Mouse (Mus musculus) CH12.LX (cell line): ENCODE results near the gene Magi2. TPM values are rescaled to one million over a fixed set of nuclear protein-coding genes. Genes with fewer than 3 reads are reported as not detected.

Experiments used
- DNase-seq: peaks from one replicate; pipeline ENCODE4 v3.0.0-alpha.2; 2013; ENCODE audit errors: extremely low read depth
- H3K27ac ChIP-seq: 2 replicates; pipeline ENCODE4 v1.5.1; 2012; ENCODE audit warnings: low read depth, mild to moderate bottlenecking, control low read depth, moderate library complexity; ENCODE audit not compliant: insufficient read depth
- H3K27me3 ChIP-seq: replicated peaks from 2 replicates; pipeline ENCODE3; 2012; ENCODE audit warnings: inconsistent platforms
- H3K36me3 ChIP-seq, 2 experiments: replicated peaks in 1 of 2; 2 replicates each; pipeline versions ENCODE3 to v1.6.1; 2012; ENCODE audit warnings: inconsistent platforms in 1 of 2, low read length in 1 of 2, mild to moderate bottlenecking in 1 of 2, mixed read lengths in 1 of 2, moderate library complexity in 1 of 2; ENCODE audit not compliant: control insufficient read depth in 1 of 2, insufficient read depth in 1 of 2
- H3K4me1 ChIP-seq, 2 experiments: 2 replicates each; pipeline ENCODE4 v1.6.1; 2012; ENCODE audit warnings: inconsistent platforms in 1 of 2, moderate library complexity in 1 of 2; ENCODE audit not compliant: insufficient read depth in 2 of 2, control insufficient read depth in 1 of 2
- H3K4me2 ChIP-seq: 2 replicates; pipeline ENCODE4 v1.6.1; 2012; ENCODE audit warnings: low read depth, mild to moderate bottlenecking, control low read depth; ENCODE audit not compliant: poor library complexity, insufficient read depth, severe bottlenecking
- H3K4me3 ChIP-seq, 3 experiments: fragments of 150-350 bp in 1 of 3; sonication (generic) in 1 of 3; replicated peaks in 1 of 3; 2 replicates each; pipeline versions ENCODE3 to v1.5.1; 2011 to 2012; ENCODE audit warnings: low read depth in 2 of 3, low read length in 2 of 3, mild to moderate bottlenecking in 2 of 3, moderate library complexity in 2 of 3, control low read depth in 1 of 3, improper control_type of control experiment in 1 of 3, inconsistent platforms in 1 of 3, mixed read lengths in 1 of 3; ENCODE audit not compliant: poor library complexity in 1 of 3
- H3K79me2 ChIP-seq: replicated peaks from 2 replicates; pipeline ENCODE4 v1.6.1; 2012; ENCODE audit warnings: mild to moderate bottlenecking, moderate library complexity; ENCODE audit not compliant: control insufficient read depth, poor library complexity, insufficient read depth, severe bottlenecking; ENCODE audit errors: extremely low read depth
- H3K9ac ChIP-seq: 2 replicates; pipeline ENCODE4 v1.6.1; 2012; ENCODE audit warnings: low read depth, mild to moderate bottlenecking, control low read depth, moderate library complexity; ENCODE audit not compliant: insufficient read depth
- H3K9me3 ChIP-seq: replicated peaks from 2 replicates; pipeline ENCODE3; 2012; ENCODE audit warnings: low read length, inconsistent platforms, mixed read lengths
- BHLHE40 ChIP-seq: IDR thresholded peaks from 2 replicates; pipeline ENCODE4 v1.6.1; 2011; ENCODE audit warnings: mild to moderate bottlenecking, low read depth, low read length, improper control_type of control experiment
- CHD1 ChIP-seq: IDR thresholded peaks from 2 replicates; pipeline ENCODE4 v1.6.1; 2012; ENCODE audit warnings: low read depth, low read length, improper control_type of control experiment, inconsistent platforms
- ELF1 ChIP-seq: IDR thresholded peaks from 2 replicates; pipeline ENCODE4 v1.6.1; 2014; ENCODE audit warnings: low read depth, mild to moderate bottlenecking, inconsistent platforms, low read length, improper control_type of control experiment
- EP300 ChIP-seq: IDR thresholded peaks from 2 replicates; pipeline ENCODE4 v1.6.1; 2011; ENCODE audit warnings: low read length, improper control_type of control experiment
- GABPA ChIP-seq: IDR thresholded peaks from 2 replicates; pipeline ENCODE4 v1.6.1; 2012; ENCODE audit warnings: low read depth, low read length, improper control_type of control experiment, inconsistent platforms; ENCODE audit not compliant: insufficient replicate concordance
- MAFK ChIP-seq: IDR thresholded peaks from 2 replicates; pipeline ENCODE4 v1.6.1; 2011; ENCODE audit warnings: low read length, improper control_type of control experiment; ENCODE audit not compliant: insufficient replicate concordance
- MAX ChIP-seq: IDR thresholded peaks from 2 replicates; pipeline ENCODE4 v1.6.1; 2011; ENCODE audit warnings: low read length, improper control_type of control experiment
- MAZ ChIP-seq: IDR thresholded peaks from 2 replicates; pipeline ENCODE4 v1.6.1; 2012; ENCODE audit warnings: low read depth, mild to moderate bottlenecking, inconsistent platforms, low read length, improper control_type of control experiment, moderate library complexity
- MXI1 ChIP-seq: IDR thresholded peaks from 2 replicates; pipeline ENCODE4 v1.6.1; 2011; ENCODE audit warnings: mild to moderate bottlenecking, low read depth, low read length, improper control_type of control experiment
- NELFE ChIP-seq: IDR thresholded peaks from 2 replicates; pipeline ENCODE4 v1.6.1; 2011; ENCODE audit warnings: low read depth, low read length, improper control_type of control experiment
- POLR2A ChIP-seq: IDR thresholded peaks from 2 replicates; pipeline ENCODE4 v1.6.1; 2011; ENCODE audit warnings: low read depth, mild to moderate bottlenecking, improper control_type of control experiment, low read length
- POLR2AphosphoS2 ChIP-seq: IDR thresholded peaks from 2 replicates; pipeline ENCODE4 v1.6.1; 2011; ENCODE audit warnings: low read depth, low read length, improper control_type of control experiment
- RAD21 ChIP-seq: IDR thresholded peaks from 2 replicates; pipeline ENCODE4 v1.6.1; 2011; ENCODE audit warnings: low read depth, mild to moderate bottlenecking, low read length, improper control_type of control experiment, moderate library complexity
- RCOR1 ChIP-seq: conservative IDR thresholded peaks from 2 replicates; pipeline ENCODE4 v1.6.1; 2012; ENCODE audit warnings: low read depth, mild to moderate bottlenecking, inconsistent platforms, low read length, improper control_type of control experiment
- TCF12 ChIP-seq: IDR thresholded peaks from 2 replicates; pipeline ENCODE4 v1.6.1; 2014; ENCODE audit warnings: low read depth, mild to moderate bottlenecking, inconsistent platforms, low read length, improper control_type of control experiment
- UBTF ChIP-seq: IDR thresholded peaks from 2 replicates; pipeline ENCODE4 v1.6.1; 2012; ENCODE audit warnings: low read depth, mild to moderate bottlenecking, inconsistent platforms, low read length, improper control_type of control experiment, moderate library complexity
- ZC3H11A ChIP-seq: IDR thresholded peaks from 2 replicates; pipeline ENCODE4 v1.6.1; 2012; ENCODE audit warnings: low read depth, mild to moderate bottlenecking, inconsistent platforms, low read length, improper control_type of control experiment
- ZKSCAN1 ChIP-seq: IDR thresholded peaks from 2 replicates; pipeline ENCODE4 v1.6.1; 2012; ENCODE audit warnings: low read depth, inconsistent platforms, low read length, improper control_type of control experiment, borderline replicate concordance
- dilution Hi-C: fragments of 300-500 bp; cut with MboI; formaldehyde crosslinking; loops from 2 replicates; pipeline ENCODE4 v1.14.3; 2020; ENCODE audit warnings: low sequenced_read_pairs; ENCODE audit not compliant: extremely low pct_unique_long_range_greater_than_20kb, extremely low pct_ligation_motif_present
- in situ Hi-C: fragments of 300-500 bp; cut with MboI; formaldehyde crosslinking; loops from 3 replicates; pipeline ENCODE4 v1.14.3; 2019; ENCODE audit warnings: low sequenced_read_pairs, low pct_ligation_motif_present, low pct_unique_long_range_greater_than_20kb, mixed read lengths
- polyA plus RNA-seq: library from polyadenylated mRNA; unstranded; fragments of >175 nt; gene quantifications from 2 replicates; pipeline ENCODE4 v1.2.1, GENCODE M21; 2012; ENCODE audit warnings: low read depth; ENCODE audit not compliant: insufficient read length
- total RNA-seq, 2 experiments: library from RNA; depleted of rRNA; stranded (reverse); fragments of 300-350 nt in 1 of 2; fragments of >200 nt in 1 of 2; gene quantifications; 2 replicates each; pipeline ENCODE4 v1.2.3; 2012 to 2014

The Magi2 gene
- total and polyA plus RNA-seq, 3 experiments = 0.37 to 0.63 (median 0.42) TPM

GRCm38 (mm10) chr5:20328901-20329300, 1102.1 kb downstream of the Magi2 start:
- H3K27ac ChIP-seq = no peak overlapping the region
- dilution Hi-C loops = no loop called here
- in situ Hi-C loops = no loop called here
- no peaks in the 10 kb centered on the region for H3K9me3 ChIP-seq
- no peaks in the 10 kb centered on the region for H3K27me3 ChIP-seq
- H3K4me2 ChIP-seq = no peak overlapping the region
- no peaks in the 10 kb centered on the region for H3K36me3 ChIP-seq
- no peak overlapping the region for H3K9ac ChIP-seq
- H3K79me2 ChIP-seq = no peaks in the 10 kb centered on the region
- no peak for DNase-seq
- no peak overlapping the region for H3K4me3 ChIP-seq
- H3K4me1 ChIP-seq = peaks cover 0 to 6% of the 10 kb centered on the region in 2 experiments; a peak in 1 of 4 replicates
- TF ChIP-seq BHLHE40 (no peak), UBTF (no peak), MAZ (no peak), POLR2AphosphoS2 (no peak), ZKSCAN1 (no peak), ZC3H11A (no peak), EP300 (no peak), GABPA (no peak), ELF1 (no peak), MAX (no peak)
- TF ChIP-seq, all 38 proteins: peak for 0

GRCm38 (mm10) chr5:20330025-20330424, 1103.2 kb downstream of the Magi2 start:
- Histone ChIP-seq H3K4me2 (no peak overlapping the region), H3K9me3 (no peaks in the 10 kb centered on the region), H3K9ac (no peak overlapping the region), H3K4me1 (peaks cover 0 to 6% of the 10 kb centered on the region in 2 experiments; a peak in 1 of 4 replicates), H3K27me3 (no peaks in the 10 kb centered on the region), H3K27ac (no peak overlapping the region), H3K36me3 (no peaks in the 10 kb centered on the region), H3K4me3 (no peak overlapping the region), H3K79me2 (no peaks in the 10 kb centered on the region)
- no peak for TF ChIP-seq MXI1
- no peak for TF ChIP-seq ELF1
- TF ChIP-seq POLR2AphosphoS2 = no peak
- TF ChIP-seq MAFK = 0 out of 2 replicates have a peak, but pooled peaks have one; percentile 62
- no peak for TF ChIP-seq RCOR1
- no peak for TF ChIP-seq NELFE
- in situ Hi-C loops (no loop called here), dilution Hi-C loops (no loop called here)
- DNase-seq = no peak

GRCm38 (mm10) chr5:20332574-20332973, 1105.7 kb downstream of the Magi2 start:
- H3K9ac ChIP-seq = no peak overlapping the region
- no peaks in the 10 kb centered on the region for H3K9me3 ChIP-seq
- no peaks in the 10 kb centered on the region for H3K36me3 ChIP-seq
- in situ Hi-C loops (no loop called here), dilution Hi-C loops (no loop called here)
- no peak overlapping the region for H3K4me3 ChIP-seq
- peak; percentile 24 for DNase-seq
- H3K27me3 ChIP-seq = no peaks in the 10 kb centered on the region
- no peaks in the 10 kb centered on the region for H3K79me2 ChIP-seq
- TF ChIP-seq MAX = no peak
- no peak for TF ChIP-seq POLR2A
- TF ChIP-seq TCF12 = no peak
- no peak for TF ChIP-seq CHD1
- TF ChIP-seq RAD21 = peak; percentile 17
- no peak overlapping the region for H3K4me2 ChIP-seq
- H3K27ac ChIP-seq = no peak overlapping the region
- peaks cover 0 to 6% of the 10 kb centered on the region in 2 experiments; a peak in 1 of 4 replicates for H3K4me1 ChIP-seq
